Mouse (Mus musculus): ENCODE data around the gene Fbxo11. TPM values are rescaled to one million over a fixed set of nuclear protein-coding genes. Genes with fewer than 3 reads are reported as not detected.
A peak's percentile ranks its signal among the peaks of the same experiment; 100 is the strongest.
"Not testable (repeated sequence)": the region's sequence is repeated elsewhere in the genome, so short reads cannot be mapped to it uniquely, and the experiment has no call there.

Gene Fbxo11
- polyA plus RNA-seq, 1 experiment from 2014 or later: 18.2 TPM

DNA sequence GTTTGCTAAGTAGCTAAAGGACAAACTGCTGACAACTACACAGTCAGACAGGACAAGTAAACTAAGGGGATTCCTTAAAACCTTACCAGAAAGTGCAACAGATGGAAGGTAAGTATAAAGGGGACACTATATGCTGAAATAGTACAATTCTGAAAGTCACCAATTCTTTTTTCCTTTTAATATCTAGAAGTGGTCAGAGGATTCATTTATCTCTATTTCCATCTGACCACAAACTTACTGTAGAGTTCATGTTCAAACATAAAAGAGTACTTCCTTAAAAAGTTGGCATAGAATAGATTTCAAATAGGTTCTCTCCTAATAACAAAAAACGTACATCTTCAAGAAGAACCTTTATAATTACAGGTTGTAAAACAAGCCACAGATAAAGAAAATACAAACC, 71.8 kb downstream of the Fbxo11 start:
- no peaks in the 10 kb centered on the region for H3K4me1 ChIP-seq
- H3K27me3 ChIP-seq: no peaks in the 10 kb centered on the region
- ATAC-seq (ENCODE audit: insufficient number of reproducible peaks, low FRiP score, low TSS enrichment, low read depth): no peak
- H3K4me3 ChIP-seq: no peak overlapping the region
- H3K36me3 ChIP-seq: peaks cover 75% of the 10 kb centered on the region
- H3K4me2 ChIP-seq: no peak overlapping the region
- H3K9me3 ChIP-seq: no peaks in the 10 kb centered on the region
- no peak overlapping the region for H3K9ac ChIP-seq
- H3K27ac ChIP-seq: no peak overlapping the region
- 61% methylated on average over 1 of the region's 1 CpGs for WGBS

DNA sequence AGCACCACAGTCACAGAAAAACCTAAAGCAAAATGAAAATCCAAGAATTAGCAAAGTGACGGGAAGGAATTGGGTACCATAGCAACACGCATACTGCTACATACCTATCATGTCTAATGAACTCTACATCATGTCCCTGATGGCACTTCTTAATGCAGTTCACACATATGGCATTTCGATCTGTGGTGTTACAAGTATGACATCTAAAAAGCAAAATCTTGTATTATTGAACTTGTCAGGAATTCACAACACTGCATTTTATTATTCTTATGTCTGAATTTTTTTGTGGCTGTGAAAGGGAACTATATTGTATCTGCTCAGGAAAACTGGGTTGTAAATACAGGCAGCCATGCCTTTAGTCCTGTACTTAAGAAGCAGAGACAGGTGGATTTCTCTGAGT, 72.9 kb downstream of the Fbxo11 start:
- Histone ChIP-seq H3K9ac (no peak overlapping the region), H3K27me3 (no peaks in the 10 kb centered on the region), H3K4me1 (peaks cover 2% of the 10 kb centered on the region; the same call in 1 of the 2 replicates), H3K36me3 (peaks cover 70% of the 10 kb centered on the region), H3K4me2 (no peak overlapping the region), H3K27ac (no peak overlapping the region), H3K9me3 (no peaks in the 10 kb centered on the region), H3K4me3 (no peak overlapping the region)
- no peak for ATAC-seq (ENCODE audit: insufficient number of reproducible peaks, low FRiP score, low TSS enrichment, low read depth)
- 88% methylated on average over 3 of the region's 3 CpGs for WGBS

DNA sequence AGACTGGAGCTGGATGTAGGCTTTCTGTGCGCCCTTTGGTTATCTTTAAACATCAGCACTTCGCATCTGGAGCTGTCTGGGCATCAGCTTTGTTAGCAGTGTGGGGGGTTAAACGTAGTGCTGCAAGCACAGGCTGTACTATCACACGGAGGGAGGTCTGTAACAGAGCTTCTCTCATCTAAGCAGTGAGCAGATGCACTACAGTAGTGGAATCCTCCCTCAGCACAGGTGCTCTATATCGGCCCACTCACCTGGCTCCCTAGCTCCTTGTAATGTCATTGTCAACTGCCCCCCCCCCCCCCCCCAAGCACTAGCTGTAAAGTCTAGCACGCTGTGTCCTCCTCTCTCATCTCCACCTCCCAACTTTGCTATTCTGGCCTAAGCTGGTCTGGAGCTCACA, 77.6 kb downstream of the Fbxo11 start:
- H3K27me3 ChIP-seq: no peaks in the 10 kb centered on the region
- no peak overlapping the region for H3K4me2 ChIP-seq
- no peak overlapping the region for H3K9ac ChIP-seq
- no peak overlapping the region for H3K4me3 ChIP-seq
- peaks cover 78% of the 10 kb centered on the region for H3K36me3 ChIP-seq
- H3K9me3 ChIP-seq: no peaks in the 10 kb centered on the region
- 72% methylated on average over 6 of the region's 6 CpGs for WGBS
- no peak for ATAC-seq (ENCODE audit: insufficient number of reproducible peaks, low FRiP score, low TSS enrichment, low read depth)
- no peak overlapping the region for H3K27ac ChIP-seq
- H3K4me1 ChIP-seq: peaks cover 3% of the 10 kb centered on the region; the same call in 1 of the 2 replicates

DNA sequence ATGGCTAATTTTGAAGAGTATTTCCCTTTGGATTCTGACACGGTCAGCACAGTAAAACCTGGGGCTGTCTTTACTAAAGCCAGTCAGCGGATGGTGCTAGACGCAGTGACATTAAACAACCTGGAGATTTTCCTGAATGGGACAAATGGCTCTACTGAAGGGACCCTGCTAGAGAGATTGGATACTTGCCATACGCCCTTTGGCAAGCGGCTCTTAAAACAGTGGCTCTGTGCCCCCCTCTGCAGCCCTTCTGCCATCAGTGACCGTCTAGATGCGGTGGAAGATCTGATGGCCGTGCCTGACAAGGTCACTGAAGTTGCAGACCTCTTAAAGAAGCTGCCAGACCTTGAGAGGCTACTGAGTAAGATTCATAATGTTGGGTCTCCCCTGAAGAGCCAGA, 79.2 kb downstream of the Fbxo11 start:
- no peak for ATAC-seq (ENCODE audit: insufficient number of reproducible peaks, low FRiP score, low TSS enrichment, low read depth)
- Histone ChIP-seq H3K4me3 (no peak overlapping the region), H3K4me2 (no peak overlapping the region), H3K27me3 (no peaks in the 10 kb centered on the region), H3K9me3 (no peaks in the 10 kb centered on the region), H3K4me1 (peaks cover 3% of the 10 kb centered on the region; the same call in 1 of the 2 replicates), H3K36me3 (peaks cover 74% of the 10 kb centered on the region), H3K9ac (no peak overlapping the region), H3K27ac (no peak overlapping the region)
- WGBS: 88% methylated on average over 8 of the region's 8 CpGs

DNA sequence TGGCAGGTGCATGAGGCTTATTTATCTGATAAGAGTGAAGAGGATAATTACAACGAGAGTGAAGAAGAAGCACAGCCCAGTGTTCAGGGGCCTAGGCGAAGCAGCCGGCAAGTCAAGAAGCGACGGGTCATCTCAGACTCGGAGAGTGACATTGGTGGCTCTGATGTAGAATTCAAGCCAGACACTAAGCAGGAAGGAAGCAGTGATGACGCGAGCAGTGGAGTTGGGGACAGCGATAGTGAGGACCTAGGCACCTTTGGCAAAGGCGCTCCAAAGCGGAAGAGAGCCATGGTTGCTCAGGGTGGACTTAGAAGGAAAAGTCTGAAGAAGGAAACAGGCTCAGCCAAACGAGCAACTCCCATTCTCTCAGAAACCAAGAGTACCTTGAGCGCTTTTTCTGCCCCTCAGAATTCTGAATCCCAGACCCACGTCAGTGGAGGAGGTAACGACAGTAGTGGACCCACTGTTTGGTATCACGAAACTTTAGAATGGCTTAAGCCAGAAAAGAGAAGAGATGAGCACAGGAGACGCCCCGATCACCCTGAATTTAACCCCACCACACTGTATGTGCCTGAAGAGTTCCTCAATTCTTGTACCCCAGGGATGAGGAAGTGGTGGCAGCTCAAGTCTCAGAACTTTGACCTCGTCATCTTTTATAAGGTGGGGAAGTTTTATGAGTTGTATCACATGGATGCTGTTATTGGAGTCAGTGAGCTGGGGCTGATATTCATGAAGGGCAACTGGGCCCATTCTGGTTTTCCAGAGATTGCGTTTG, 80.5 kb downstream of the Fbxo11 start:
- WGBS: 89% methylated on average over 20 of the region's 20 CpGs
- ATAC-seq (ENCODE audit: insufficient number of reproducible peaks, low FRiP score, low TSS enrichment, low read depth): no peak
- no peak overlapping the region for H3K4me2 ChIP-seq

DNA sequence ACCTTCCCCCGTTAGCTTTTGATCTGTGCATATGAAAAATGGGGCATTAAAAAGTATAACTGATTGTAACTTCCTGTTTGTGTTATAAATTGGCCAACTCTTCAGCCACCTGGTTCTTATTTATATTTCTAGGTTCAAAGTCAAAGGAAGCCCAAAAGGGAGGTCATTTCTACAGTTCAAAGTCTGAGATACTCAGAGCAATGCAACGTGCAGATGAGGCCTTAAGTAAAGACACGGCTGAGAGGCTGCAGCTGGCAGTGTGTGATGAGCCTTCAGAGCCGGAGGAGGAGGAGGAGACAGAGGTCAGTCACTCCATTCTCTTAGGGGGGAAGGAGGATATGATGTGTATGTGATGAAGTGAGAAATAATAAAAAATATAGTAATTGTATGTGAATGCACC, 81.8 kb downstream of the Fbxo11 start:
- no peak for ATAC-seq (ENCODE audit: insufficient number of reproducible peaks, low FRiP score, low TSS enrichment, low read depth)
- 48% methylated on average over 4 of the region's 4 CpGs for WGBS
- Histone ChIP-seq H3K27ac (no peak overlapping the region), H3K27me3 (no peaks in the 10 kb centered on the region), H3K4me1 (peaks cover 3% of the 10 kb centered on the region; the same call in 1 of the 2 replicates), H3K4me2 (no peak overlapping the region), H3K9me3 (no peaks in the 10 kb centered on the region), H3K4me3 (no peak overlapping the region), H3K36me3 (peaks cover 64% of the 10 kb centered on the region), H3K9ac (no peak overlapping the region)

More for the DNA sequence above, 80.5 kb downstream of the Fbxo11 start:
- no peak overlapping the region for H3K4me3 ChIP-seq
- peaks cover 69% of the 10 kb centered on the region for H3K36me3 ChIP-seq
- H3K27me3 ChIP-seq: no peaks in the 10 kb centered on the region
- H3K9ac ChIP-seq: no peak overlapping the region
- H3K27ac ChIP-seq: no peak overlapping the region
- H3K9me3 ChIP-seq: no peaks in the 10 kb centered on the region
- peaks cover 3% of the 10 kb centered on the region; the same call in 1 of the 2 replicates for H3K4me1 ChIP-seq

DNA sequence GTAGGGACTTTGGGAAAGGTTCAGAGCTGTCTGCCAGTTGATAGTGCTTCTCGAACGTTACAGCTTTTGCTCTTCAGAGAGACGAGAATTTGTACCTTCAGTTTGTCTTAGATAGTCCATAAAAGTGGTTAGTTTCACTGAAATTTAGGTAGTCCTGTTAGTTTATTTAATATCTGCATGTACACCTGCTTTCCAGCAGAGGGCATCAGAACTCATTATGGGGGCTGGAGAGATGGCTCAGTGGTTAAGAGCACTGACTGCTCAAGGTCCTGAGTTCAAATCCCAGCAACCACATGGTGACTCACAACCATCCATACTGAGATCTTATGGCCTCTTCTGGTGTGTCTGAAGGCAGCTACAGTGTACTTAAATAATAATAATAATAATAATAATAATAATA, 83.0 kb downstream of the Fbxo11 start:
- no peak for ATAC-seq (ENCODE audit: insufficient number of reproducible peaks, low FRiP score, low TSS enrichment, low read depth)
- H3K27me3 ChIP-seq: no peaks in the 10 kb centered on the region
- H3K4me3 ChIP-seq: no peak overlapping the region
- H3K27ac ChIP-seq: no peak overlapping the region
- H3K4me2 ChIP-seq: no peak overlapping the region
- 81% methylated on average over 3 of the region's 3 CpGs for WGBS
- H3K9ac ChIP-seq: no peak overlapping the region
- peaks cover 65% of the 10 kb centered on the region for H3K36me3 ChIP-seq
- H3K4me1 ChIP-seq: peaks cover 1% of the 10 kb centered on the region; the same call in 1 of the 2 replicates
- no peaks in the 10 kb centered on the region for H3K9me3 ChIP-seq

DNA sequence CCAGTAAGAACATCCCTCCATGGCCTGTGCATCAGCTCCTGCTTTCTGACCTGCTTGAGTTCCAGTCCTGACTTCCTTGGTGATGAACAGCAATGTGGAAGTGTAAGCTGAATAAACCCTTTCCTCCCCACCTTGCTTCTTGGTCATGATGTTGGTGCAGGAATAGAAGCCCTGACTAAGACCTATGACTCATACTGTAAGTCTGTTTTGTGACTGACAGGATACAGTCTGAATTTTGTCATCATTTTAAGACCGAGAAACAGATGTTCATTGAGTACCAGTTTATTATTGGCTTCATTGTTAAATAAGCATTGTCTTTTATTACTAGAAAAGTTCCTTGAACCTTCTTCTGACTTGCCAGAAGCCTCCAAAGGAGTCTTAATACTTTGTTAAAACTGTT, 85.4 kb downstream of the Fbxo11 start:
- not testable (repeated sequence) for H3K9me3 ChIP-seq; ATAC-seq (ENCODE audit: insufficient number of reproducible peaks, low FRiP score, low TSS enrichment, low read depth); H3K4me1 ChIP-seq; H3K4me2 ChIP-seq; H3K4me3 ChIP-seq; H3K9ac ChIP-seq; H3K27me3 ChIP-seq; H3K27ac ChIP-seq
- WGBS: 70% methylated on average over 1 of the region's 1 CpGs
- H3K36me3 ChIP-seq: peaks cover 42% of the 10 kb centered on the region

DNA sequence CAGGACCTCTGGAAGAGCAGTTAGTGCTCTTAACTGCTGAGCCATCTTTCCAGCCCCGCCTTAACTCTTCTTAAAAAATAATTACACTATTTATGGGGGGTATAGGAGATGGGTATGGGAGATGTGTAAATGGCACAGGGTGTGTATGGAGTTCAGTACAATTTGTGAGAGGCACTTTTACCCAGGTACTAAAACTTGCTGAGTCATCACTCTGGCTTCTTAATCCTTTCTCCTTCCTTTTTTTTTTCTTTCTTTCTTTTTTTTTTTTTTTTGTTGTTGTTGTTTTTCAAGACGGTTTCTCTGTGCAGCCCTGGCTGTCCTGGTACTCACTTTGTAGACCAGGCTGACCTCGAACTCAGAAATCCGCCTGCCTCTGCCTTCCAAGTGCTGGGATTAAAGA, 88.2 kb downstream of the Fbxo11 start:
- Histone ChIP-seq H3K4me1 (peaks cover 14% of the 10 kb centered on the region), H3K36me3 (peaks cover 20% of the 10 kb centered on the region)
- not testable (repeated sequence) for H3K4me3 ChIP-seq; H3K27me3 ChIP-seq; H3K9ac ChIP-seq; H3K27ac ChIP-seq; ATAC-seq (ENCODE audit: insufficient number of reproducible peaks, low FRiP score, low TSS enrichment, low read depth); H3K4me2 ChIP-seq; H3K9me3 ChIP-seq
- WGBS: 85% methylated on average over 4 of the region's 4 CpGs

DNA sequence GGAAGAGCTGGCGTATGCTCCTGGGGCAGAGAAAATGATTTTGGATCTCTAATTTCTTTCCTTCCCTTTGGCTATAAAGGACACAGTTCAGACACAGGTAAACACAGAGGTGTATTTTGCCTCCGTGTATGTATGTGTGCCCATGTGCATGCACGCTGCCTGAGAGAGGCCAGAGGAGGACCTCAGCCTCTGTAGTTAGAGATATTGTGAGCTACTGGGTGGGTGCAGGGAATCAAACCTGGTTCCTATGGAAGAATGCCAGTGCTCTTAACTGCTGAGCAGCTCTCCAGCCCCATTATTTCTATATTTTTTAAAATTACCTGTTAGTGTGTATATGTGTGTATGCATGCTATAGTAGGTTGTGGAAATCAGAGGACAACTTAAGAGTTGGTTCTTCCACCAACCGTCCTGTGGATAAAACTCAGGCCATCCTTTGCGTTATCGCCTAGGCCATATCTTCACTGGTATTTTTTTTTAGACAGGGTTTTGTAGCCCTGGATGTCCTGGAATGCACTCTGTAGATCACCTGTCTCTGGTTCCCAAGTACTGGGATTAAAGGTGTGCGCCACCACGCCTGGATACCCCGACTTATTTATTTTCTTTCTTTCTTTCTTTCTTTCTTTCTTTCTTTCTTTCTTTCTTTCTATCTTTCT, 88.8 kb downstream of the Fbxo11 start:
- Histone ChIP-seq H3K27ac (no peak overlapping the region), H3K4me2 (peak overlapping the region; percentile 72), H3K4me3 (peak overlapping the region; percentile 100), H3K4me1 (peaks cover 14% of the 10 kb centered on the region), H3K9me3 (no peaks in the 10 kb centered on the region), H3K9ac (peak overlapping the region; percentile 93; the same call in 1 of the 2 replicates), H3K36me3 (peaks cover 19% of the 10 kb centered on the region), H3K27me3 (no peaks in the 10 kb centered on the region)
- ATAC-seq (ENCODE audit: insufficient number of reproducible peaks, low FRiP score, low TSS enrichment, low read depth): no peak
- WGBS: 69% methylated on average over 9 of the region's 9 CpGs

DNA sequence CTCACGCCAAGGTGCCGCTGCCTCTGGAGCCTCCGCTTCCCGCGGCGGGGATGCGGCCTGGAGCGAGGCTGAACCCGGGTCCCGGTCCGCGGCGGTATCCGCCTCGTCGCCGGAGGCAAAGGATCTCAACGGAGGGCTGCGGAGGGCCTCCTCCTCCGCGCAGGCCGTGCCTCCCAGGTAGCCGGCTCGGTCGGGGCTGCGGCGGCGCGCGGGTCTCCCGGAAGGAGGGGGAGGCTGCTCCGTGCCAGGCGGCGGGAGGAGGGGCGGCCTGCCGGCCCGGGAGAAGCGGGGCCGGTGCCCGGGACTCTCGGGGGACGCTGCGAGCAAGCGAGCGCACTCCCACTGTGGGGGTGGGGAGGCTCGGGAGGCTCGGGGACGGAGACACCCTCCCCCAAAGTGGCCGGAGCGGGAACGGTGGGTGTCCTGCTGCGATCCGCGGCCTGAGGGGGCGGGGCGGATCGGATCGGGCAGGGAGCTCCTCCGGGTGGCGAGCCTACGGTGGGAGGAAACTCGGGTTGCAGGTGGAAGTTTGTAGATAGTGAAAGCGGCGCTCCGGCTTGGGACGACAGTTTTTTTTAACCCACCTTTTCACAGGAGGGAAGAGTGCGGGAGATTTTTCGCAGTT, 89.8 kb downstream of the Fbxo11 start:
- H3K4me2 ChIP-seq: peak overlapping the region; percentile 72
- H3K4me3 ChIP-seq: peak overlapping the region; percentile 100
- under 1% methylated on average over 53 of the region's 68 CpGs for WGBS
- peak overlapping the region; percentile 93 for H3K9ac ChIP-seq
- H3K36me3 ChIP-seq: peaks cover 12% of the 10 kb centered on the region; the same call in 1 of the 2 replicates
- H3K27ac ChIP-seq: peak overlapping the region; percentile 93
- peaks cover 14% of the 10 kb centered on the region for H3K4me1 ChIP-seq
- H3K9me3 ChIP-seq: no peaks in the 10 kb centered on the region
- ATAC-seq (ENCODE audit: insufficient number of reproducible peaks, low FRiP score, low TSS enrichment, low read depth): peak; percentile 31
- no peaks in the 10 kb centered on the region for H3K27me3 ChIP-seq
